Mouse (Mus musculus) kidney, embryonic 15.5 days (tissue): Measurements from ENCODE around the gene Osr1. TPM values are rescaled to one million over a fixed set of nuclear protein-coding genes. Genes with fewer than 3 reads are reported as not detected.

Experiments
- ATAC-seq: fragments of 200-750 bp; cut with Nextera tagmentation; replicated peaks from 2 replicates; pipeline ENCODE4 v1.8.0; 2017; ENCODE audit warnings: moderate TSS enrichment; ENCODE audit not compliant: low FRiP score
- H3K27ac ChIP-seq: fragments of 300-500 bp; sonication (generic); 2 replicates; pipeline ENCODE4 v1.5.1; 2015; ENCODE audit warnings: mild to moderate bottlenecking, inconsistent platforms
- H3K27me3 ChIP-seq: fragments of 300-500 bp; sonication (generic); 2 replicates; pipeline ENCODE4 v1.6.1; 2015; ENCODE audit warnings: inconsistent platforms
- H3K36me3 ChIP-seq: fragments of 300-500 bp; sonication (generic); 2 replicates; pipeline ENCODE4 v1.6.1; 2015; ENCODE audit warnings: inconsistent platforms
- H3K4me1 ChIP-seq: fragments of 300-500 bp; sonication (generic); 2 replicates; pipeline ENCODE4 v1.6.1; 2015; ENCODE audit warnings: inconsistent platforms
- H3K4me2 ChIP-seq: fragments of 300-500 bp; sonication (generic); 2 replicates; pipeline ENCODE4 v1.6.1; 2015; ENCODE audit warnings: moderate library complexity, mild to moderate bottlenecking, inconsistent platforms
- H3K4me3 ChIP-seq: fragments of 300-500 bp; sonication (generic); replicated peaks from 2 replicates; pipeline ENCODE4 v1.5.1; 2015; ENCODE audit warnings: mild to moderate bottlenecking, inconsistent platforms
- H3K9ac ChIP-seq: fragments of 300-500 bp; sonication (generic); 2 replicates; pipeline ENCODE4 v1.6.1; 2015; ENCODE audit warnings: mild to moderate bottlenecking, inconsistent platforms
- H3K9me3 ChIP-seq: fragments of 300-500 bp; sonication (generic); replicated peaks from 2 replicates; pipeline ENCODE4 v1.6.1; 2016; ENCODE audit warnings: inconsistent platforms
- WGBS: fragments of 180-500 bp; shearing (Covaris S2); methylation state at CpG from one replicate; pipeline ENCODE4 v1.1.7; 2015; ENCODE audit warnings: mixed read lengths; 5-methylcytosine and 5-hydroxymethylcytosine counted together
- polyA plus RNA-seq: library from polyadenylated mRNA; unstranded; fragments of >200 nt; fragmentation: Nextera tagmentation; extraction: Ambion mirVana; gene quantifications from 2 replicates; pipeline ENCODE4 v1.2.1, GENCODE M21; 2015

Gene Osr1
- polyA plus RNA-seq, 1 experiment from 2014 or later: 35.7 TPM

DNA sequence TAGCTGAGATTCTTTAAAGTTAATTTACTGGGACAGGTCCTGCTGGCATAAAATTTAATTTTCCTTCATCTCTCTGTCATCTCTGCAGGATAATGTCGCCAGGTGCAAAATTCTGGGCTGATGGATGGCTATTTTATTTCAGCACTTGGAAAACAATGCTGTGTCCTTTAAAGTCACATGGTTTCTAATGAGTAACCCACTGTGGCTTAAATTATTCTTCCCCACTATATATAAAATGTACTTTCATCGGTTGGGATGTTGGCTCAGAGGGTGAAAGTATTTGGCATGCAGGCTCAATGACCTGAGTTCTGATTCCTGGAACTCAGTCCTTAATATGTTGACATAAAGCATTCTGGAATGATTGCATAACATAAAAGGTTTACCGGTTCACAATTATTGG, 21.2 kb downstream of the Osr1 start:
- no peaks in the 10 kb centered on the region for H3K9me3 ChIP-seq
- no peak overlapping the region for H3K4me2 ChIP-seq
- no peaks in the 10 kb centered on the region for H3K4me1 ChIP-seq
- H3K36me3 ChIP-seq: no peaks in the 10 kb centered on the region
- no peak overlapping the region for H3K27ac ChIP-seq
- no peak overlapping the region for H3K4me3 ChIP-seq
- 66% methylated on average over 3 of the region's 3 CpGs for WGBS
- ATAC-seq: no peak
- H3K27me3 ChIP-seq: no peaks in the 10 kb centered on the region
- no peak overlapping the region for H3K9ac ChIP-seq

DNA sequence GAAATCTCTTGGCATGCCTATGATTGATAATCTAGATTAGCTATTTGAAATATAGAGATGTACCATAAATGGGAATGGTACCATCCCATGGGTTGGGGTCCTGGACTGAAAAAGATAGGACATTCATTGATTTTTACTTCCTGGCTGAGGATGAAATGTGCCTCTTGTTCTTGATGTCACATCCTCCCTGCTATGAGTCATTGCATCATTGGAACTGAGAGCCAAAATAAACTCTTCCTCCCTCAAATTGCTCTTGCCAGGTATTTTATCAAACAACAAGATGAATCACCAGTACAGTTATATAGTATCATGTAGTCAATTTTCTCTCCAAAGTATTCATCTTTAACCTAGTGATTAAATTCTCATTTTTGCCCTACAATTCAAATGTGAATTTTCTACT, 28.3 kb downstream of the Osr1 start:
- no peak for ATAC-seq
- Histone ChIP-seq H3K27me3 (no peaks in the 10 kb centered on the region), H3K36me3 (no peaks in the 10 kb centered on the region)

More for the DNA sequence above, 28.3 kb downstream of the Osr1 start:
- Histone ChIP-seq H3K9ac (no peak overlapping the region), H3K4me2 (no peak overlapping the region), H3K4me3 (no peak overlapping the region), H3K27ac (no peak overlapping the region), H3K9me3 (no peaks in the 10 kb centered on the region), H3K4me1 (no peaks in the 10 kb centered on the region)
